Comparison of ENCODE assay signal across 8 mouse cellular contexts in genomic region chr17:74020526-74021203, GRCm38 (mm10). TPM values are rescaled to one million over a fixed set of nuclear protein-coding genes. Genes with fewer than 3 reads are reported as not detected.
DNase-seq lines count a peak whose midpoint lies in the region; TF ChIP-seq lines count a peak whose summit lies in the region.

No protein-coding gene starts in this region.

- no peak overlapping the region for H3K27ac ChIP-seq in cortical plate, adult 2 months (ENCODE audit: insufficient read depth, low read length)
- H3K27ac ChIP-seq in midbrain, embryonic 10.5 days (replicated peaks) = no peak overlapping the region

- TF ChIP-seq CTCF in cortical plate, adult 2 months (IDR thresholded peaks at IDR 0.05; ENCODE audit: extremely low read depth, insufficient read depth, low read length) = peak; percentile 95

- DNase-seq in adipocyte (ENCODE audit: low spot score) = peak; percentile 97
- peak; percentile 84 for DNase-seq in gastrocnemius, postnatal 10 days
- peak; percentile 89 for DNase-seq in induced T-regulatory cell, adult 2 months (ENCODE audit: low read depth)
- DNase-seq in left cerebral cortex, adult 8-10 months (ENCODE audit: low spot score in 2 of 2) = peak; percentile 39 to 71
- DNase-seq in midbrain, embryonic 10.5 days (ENCODE audit: low spot score) = peak; percentile 83
- DNase-seq in right cerebral cortex, postnatal 36 days (ENCODE audit: low spot score in 2 of 2) = peak; percentile 62 to 71
- DNase-seq in urinary bladder, postnatal 4 days (ENCODE audit: low spot score in 2 of 2) = peak; percentile 64 to 84

- 44% methylated on average over 8 of the region's 8 CpGs for WGBS in midbrain, embryonic 10.5 days

- H3K27me3 ChIP-seq in midbrain, embryonic 10.5 days (ENCODE audit: low read depth, poor library complexity, severe bottlenecking) = no peaks in the 10 kb centered on the region

- no peaks in the 10 kb centered on the region for H3K9me3 ChIP-seq in midbrain, embryonic 10.5 days (replicated peaks)

- no peak overlapping the region for H3K4me3 ChIP-seq in cortical plate, adult 2 months (ENCODE audit: insufficient read depth, low read length)
- H3K4me3 ChIP-seq in midbrain, embryonic 10.5 days = no peak overlapping the region

- H3K36me3 ChIP-seq in midbrain, embryonic 10.5 days = no peaks in the 10 kb centered on the region

- no peaks in the 10 kb centered on the region for H3K4me1 ChIP-seq in cortical plate, adult 2 months (ENCODE audit: control insufficient read depth, insufficient read depth, low read length)
- no peaks in the 10 kb centered on the region for H3K4me1 ChIP-seq in midbrain, embryonic 10.5 days

- no peak for TF ChIP-seq POLR2A in cortical plate, adult 2 months (IDR thresholded peaks at IDR 0.05; ENCODE audit: extremely low read depth, insufficient read depth, low read length)

RNA-seq across cellular contexts. Expression of gene Srd5a2, which starts 27.1 kb away (rescaled TPM):
- 0.06 TPM in 1 of 2 replicates, not detected in the other for polyA plus RNA-seq in cortical plate, adult 2 months (2012; rRNA removed)
- not detected for total RNA-seq in gastrocnemius, postnatal 10 days (2021)
- under 1 TPM in 2 of 4 experiments, not detected in 2; 0.74 to 0.79 TPM for total RNA-seq in left cerebral cortex, adult 8-10 months (2022)
- not detected in 2 replicates for polyA plus RNA-seq in midbrain, embryonic 10.5 days (2016; fragmentation: Nextera tagmentation; extraction: Ambion mirVana)
